14 mouse cellular contexts compared by ENCODE assay signal in the genomic region with DNA sequence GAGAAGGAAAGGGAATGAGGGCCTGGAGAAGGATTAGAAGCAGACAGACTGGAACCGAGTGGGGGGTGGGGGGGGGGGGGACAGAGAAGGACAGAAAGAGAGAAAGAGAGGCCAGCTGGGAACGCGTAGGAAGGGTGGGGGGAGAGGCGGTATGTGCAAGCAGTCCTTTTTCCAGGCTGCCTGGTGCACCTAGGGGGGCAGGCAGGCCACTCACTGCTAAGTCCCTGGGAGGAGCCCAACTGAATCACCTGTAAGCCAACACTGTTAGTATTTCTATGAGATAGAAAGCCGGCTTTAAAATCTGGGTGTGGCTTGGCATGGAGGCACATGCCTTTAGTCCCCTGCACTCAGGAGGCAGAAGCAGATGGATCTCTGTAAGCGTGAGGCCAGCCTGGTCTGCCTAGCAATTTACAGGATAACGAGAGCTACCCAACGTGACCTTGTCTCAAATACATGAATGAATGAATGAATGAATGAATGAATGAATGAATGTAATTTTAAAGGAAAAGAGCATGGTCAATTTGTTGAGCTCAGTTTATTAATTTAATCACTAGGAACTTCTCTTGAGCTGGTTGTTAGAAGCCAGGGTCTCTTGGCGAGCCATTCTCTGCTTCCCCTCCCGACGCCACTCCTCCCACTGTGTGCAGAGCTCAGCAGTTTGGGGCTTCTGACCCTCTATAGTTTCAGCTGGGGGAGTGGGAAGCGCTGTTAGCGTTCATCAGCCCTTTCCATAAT. TPM values are rescaled to one million over a fixed set of nuclear protein-coding genes. Genes with fewer than 3 reads are reported as not detected.
DNase-seq lines count a peak whose midpoint lies in the region; ATAC-seq and TF ChIP-seq lines count a peak whose summit lies in the region.
"Had no signal": no experiment of that assay in that cellular context is flagged by ENCODE, and none has a peak within 500 bp of the region (broad histone marks: within the 10 kb centered on the region; RNA-seq: fewer than 3 reads in every experiment).

No protein-coding gene starts in this region.

- H3K4me3 ChIP-seq in liver, adult 2 months (ENCODE audit: insufficient read depth, low read depth, low read length): no peak overlapping the region
- no peak overlapping the region for H3K4me3 ChIP-seq in liver, embryonic 11.5 days (ENCODE audit: low read depth, low read length)
- H3K4me3 ChIP-seq in intestine, postnatal 0 days (ENCODE audit: low read depth, low read length): no peak overlapping the region
- no peak overlapping the region for H3K4me3 ChIP-seq in stomach, embryonic 14.5 days (ENCODE audit: low read depth, low read length)
- H3K4me3 ChIP-seq: forebrain, embryonic 15.5 days; heart, embryonic 12.5 days; hindbrain, embryonic 15.5 days; lung, embryonic 15.5 days; neural tube, embryonic 12.5 days had no signal

- no peaks in the 10 kb centered on the region for H3K27me3 ChIP-seq in liver, adult 2 months (ENCODE audit: control insufficient read depth, insufficient read depth, low read length)
- no peaks in the 10 kb centered on the region for H3K27me3 ChIP-seq in liver, embryonic 11.5 days (replicated peaks; ENCODE audit: control insufficient read depth, insufficient read depth, low read length)
- H3K27me3 ChIP-seq in intestine, postnatal 0 days (replicated peaks; ENCODE audit: control insufficient read depth, insufficient read depth, low read length): no peaks in the 10 kb centered on the region
- no peaks in the 10 kb centered on the region for H3K27me3 ChIP-seq in stomach, embryonic 14.5 days (ENCODE audit: control insufficient read depth, insufficient read depth, low read length)
- H3K27me3 ChIP-seq: forebrain, embryonic 15.5 days; heart, embryonic 12.5 days; hindbrain, embryonic 15.5 days; lung, embryonic 15.5 days; neural tube, embryonic 12.5 days had no signal

- no peak for TF ChIP-seq CTCF in liver, adult 2 months (IDR thresholded peaks at IDR 0.05; ENCODE audit: low read depth, low read length)
- TF ChIP-seq CTCF in intestine, postnatal 0 days (IDR thresholded peaks at IDR 0.05; ENCODE audit: low read depth): no peak

- peak overlapping the region; percentile 14; the same call in 1 of the 2 replicates for H3K9ac ChIP-seq in liver, adult 2 months (ENCODE audit: low read depth, low read length)
- H3K9ac ChIP-seq in liver, embryonic 11.5 days (ENCODE audit: low read depth, low read length): no peak overlapping the region
- no peak overlapping the region for H3K9ac ChIP-seq in intestine, postnatal 0 days (ENCODE audit: low read depth, low read length)
- no peak overlapping the region for H3K9ac ChIP-seq in stomach, embryonic 14.5 days (replicated peaks; ENCODE audit: low read depth, low read length)
- H3K9ac ChIP-seq: forebrain, embryonic 15.5 days; heart, embryonic 12.5 days; hindbrain, embryonic 15.5 days; lung, embryonic 15.5 days; neural tube, embryonic 12.5 days had no signal

- peak overlapping the region; percentile 51 for H3K27ac ChIP-seq in liver, adult 2 months (replicated peaks; ENCODE audit: insufficient read depth, low read depth, low read length)
- H3K27ac ChIP-seq in liver, embryonic 11.5 days (ENCODE audit: low read depth, low read length): no peak overlapping the region
- H3K27ac ChIP-seq in intestine, postnatal 0 days (ENCODE audit: low read depth, low read length): 0 out of 2 replicates have a peak overlapping the region, but pooled peaks have one; percentile 9
- H3K27ac ChIP-seq in stomach, embryonic 14.5 days (ENCODE audit: low read length): no peak overlapping the region
- H3K27ac ChIP-seq: forebrain, embryonic 15.5 days; hindbrain, embryonic 15.5 days; lung, embryonic 15.5 days; neural tube, embryonic 12.5 days had no signal

- no peak; the same call in 1 of the 2 replicates for ATAC-seq in liver, embryonic 11.5 days (replicated peaks; ENCODE audit: low FRiP score)
- peak; percentile 37; the same call in 1 of the 2 replicates for ATAC-seq in intestine, postnatal 0 days
- 0 out of 2 replicates have a peak, but pooled peaks have one; percentile 53 for ATAC-seq in stomach, embryonic 14.5 days (ENCODE audit: insufficient number of reproducible peaks, insufficient read depth, low FRiP score, low read depth)
- ATAC-seq: forebrain, embryonic 15.5 days had no signal

- 28% methylated on average over 13 of the region's 13 CpGs for WGBS in liver, adult 2 months
- 50% methylated on average over 13 of the region's 13 CpGs for WGBS in liver, embryonic 11.5 days
- 35% methylated on average over 13 of the region's 13 CpGs for WGBS in intestine, postnatal 0 days
- WGBS in stomach, embryonic 14.5 days: 34% methylated on average over 13 of the region's 13 CpGs

- no peak for TF ChIP-seq POLR2A in liver, adult 2 months (IDR thresholded peaks at IDR 0.05; ENCODE audit: extremely low read depth, insufficient read depth, low read length)

- H3K4me1 ChIP-seq in liver, adult 2 months (ENCODE audit: control insufficient read depth, insufficient read depth, low read length): peaks cover 2% of the 10 kb centered on the region; the same call in 1 of the 2 replicates
- H3K4me1 ChIP-seq in liver, embryonic 11.5 days (replicated peaks; ENCODE audit: control insufficient read depth, insufficient read depth, low read length): peaks cover 32% of the 10 kb centered on the region
- H3K4me1 ChIP-seq in intestine, postnatal 0 days (replicated peaks; ENCODE audit: control insufficient read depth, insufficient read depth, low read length): no peaks in the 10 kb centered on the region
- H3K4me1 ChIP-seq in stomach, embryonic 14.5 days (ENCODE audit: control insufficient read depth, insufficient read depth, low read length): 0 out of 2 replicates have a peak, but pooled peaks cover 3% of the 10 kb centered on the region
- H3K4me1 ChIP-seq: neural tube, embryonic 12.5 days had no signal

- H3K36me3 ChIP-seq in liver, adult 2 months (ENCODE audit: control insufficient read depth, insufficient read depth, low read length): no peaks in the 10 kb centered on the region
- H3K36me3 ChIP-seq in liver, embryonic 11.5 days (ENCODE audit: control insufficient read depth, insufficient read depth, low read length): no peaks in the 10 kb centered on the region
- no peaks in the 10 kb centered on the region for H3K36me3 ChIP-seq in intestine, postnatal 0 days (ENCODE audit: control insufficient read depth, insufficient read depth)
- H3K36me3 ChIP-seq in stomach, embryonic 14.5 days (ENCODE audit: control insufficient read depth, insufficient read depth, low read length): no peaks in the 10 kb centered on the region
- H3K36me3 ChIP-seq: forebrain, embryonic 15.5 days; heart, embryonic 12.5 days; hindbrain, embryonic 15.5 days; lung, embryonic 15.5 days; neural tube, embryonic 12.5 days had no signal

- H3K4me2 ChIP-seq in liver, embryonic 11.5 days: no peak overlapping the region
- peak overlapping the region; percentile 27 for H3K4me2 ChIP-seq in intestine, postnatal 0 days (replicated peaks; ENCODE audit: low read depth)
- H3K4me2 ChIP-seq in stomach, embryonic 14.5 days (replicated peaks; ENCODE audit: low read depth, low read length): no peak overlapping the region
- H3K4me2 ChIP-seq: forebrain, embryonic 15.5 days; heart, embryonic 12.5 days; hindbrain, embryonic 15.5 days; lung, embryonic 15.5 days; neural tube, embryonic 12.5 days had no signal

- DNase-seq in liver, adult 2 months (ENCODE audit: extremely low read depth, low read depth, low spot score): no peak
- no peak for DNase-seq in liver, embryonic 11.5 days (ENCODE audit: low spot score)
- DNase-seq in brain, adult 2 months (ENCODE audit: low read depth, low spot score): peak; percentile 36
- no peak for DNase-seq in cerebellum, adult 18-20 months
- DNase-seq in adrenal gland, postnatal 36 days: no peak
- DNase-seq: cerebellum, postnatal 14 days; thymus, adult 18-20 months had no signal

- H3K79me2 ChIP-seq in liver, adult 2 months (ENCODE audit: control insufficient read depth, insufficient read depth, low read length): no peaks in the 10 kb centered on the region

- H3K9me3 ChIP-seq in liver, embryonic 11.5 days (ENCODE audit: control insufficient read depth, low read length): no peaks in the 10 kb centered on the region
- H3K9me3 ChIP-seq in intestine, postnatal 0 days (ENCODE audit: control insufficient read depth): no peaks in the 10 kb centered on the region
- H3K9me3 ChIP-seq in stomach, embryonic 14.5 days (ENCODE audit: control insufficient read depth, low read depth, low read length): no peaks in the 10 kb centered on the region
- H3K9me3 ChIP-seq: forebrain, embryonic 15.5 days; heart, embryonic 12.5 days; hindbrain, embryonic 15.5 days; lung, embryonic 15.5 days; neural tube, embryonic 12.5 days had no signal

RNA-seq across cellular contexts. Expression of a gene that starts 24.9 kb away (rescaled TPM):
- total RNA-seq in liver, adult 2 months (2014; rRNA removed): 1.9 and 2.4 TPM in 2 replicates
- polyA plus RNA-seq in liver, adult 2 months (2012; rRNA removed): 0.76 and 1.4 TPM in 2 replicates
- 116 and 118 TPM in 2 replicates for polyA plus RNA-seq in liver, embryonic 11.5 days (2014; fragmentation: Nextera tagmentation; extraction: Ambion mirVana)
- 22.9 and 24.3 TPM in 2 replicates for polyA plus RNA-seq in intestine, postnatal 0 days (2015; fragmentation: Nextera tagmentation; extraction: Ambion mirVana)
- polyA plus RNA-seq in stomach, embryonic 14.5 days (2014; fragmentation: Nextera tagmentation; extraction: Ambion mirVana): 84.9 and 86.6 TPM in 2 replicates
- 10 to 100 TPM; 12.8 to 18.7 TPM for total RNA-seq in adrenal gland, postnatal 36 days (2021)

RNA-seq across cellular contexts. Expression of a gene that starts 56.2 kb away (rescaled TPM):
- 1,154 and 1,241 TPM in 2 replicates for total RNA-seq in liver, adult 2 months (2014; rRNA removed)
- polyA plus RNA-seq in liver, adult 2 months (2012; rRNA removed): 7,340 and 8,771 TPM in 2 replicates
- 3,796 and 3,887 TPM in 2 replicates for polyA plus RNA-seq in liver, embryonic 11.5 days (2014; fragmentation: Nextera tagmentation; extraction: Ambion mirVana)
- 6,780 and 7,050 TPM in 2 replicates for polyA plus RNA-seq in intestine, postnatal 0 days (2015; fragmentation: Nextera tagmentation; extraction: Ambion mirVana)
- 1,491 and 1,524 TPM in 2 replicates for polyA plus RNA-seq in stomach, embryonic 14.5 days (2014; fragmentation: Nextera tagmentation; extraction: Ambion mirVana)
- total RNA-seq in adrenal gland, postnatal 36 days (2021): 1,000 to 10,000 TPM; 2,852 to 3,273 TPM

Comparison
In these comparisons a context has a peak if more than half of its experiments do, and no peak if none do; other contexts are left out.
1. H3K27ac ChIP-seq: peak in liver, adult 2 months (single experiment) and intestine, postnatal 0 days (single experiment); none in liver, embryonic 11.5 days (single experiment) and stomach, embryonic 14.5 days (single experiment).